Mouse (Mus musculus) E14TG2a.4 (cell line): ENCODE measurements around the gene Ralgps1.

Experiments
- H3K27me3 ChIP-seq: 2 replicates; pipeline ENCODE4 v1.6.1; 2014; ENCODE audit warnings: low read length, control low read depth; ENCODE audit not compliant: insufficient read depth
- H3K36me3 ChIP-seq: 2 replicates; pipeline ENCODE4 v1.6.1; 2014; ENCODE audit warnings: low read length, control low read depth; ENCODE audit not compliant: insufficient read depth
- H3K4me1 ChIP-seq: replicated peaks from 2 replicates; pipeline ENCODE4 v1.6.1; 2014; ENCODE audit warnings: low read depth, low read length, control low read depth
- H3K4me3 ChIP-seq: replicated peaks from 2 replicates; pipeline ENCODE4 v1.5.1; 2014; ENCODE audit warnings: mild to moderate bottlenecking, low read length
- H3K9me3 ChIP-seq: 2 replicates; pipeline ENCODE4 v1.6.1; 2014; ENCODE audit warnings: low read length, control low read depth
- CTCF ChIP-seq: conservative IDR thresholded peaks from 2 replicates; pipeline ENCODE4 v1.5.1; 2014; ENCODE audit warnings: low read length
- NANOG ChIP-seq: IDR thresholded peaks from 2 replicates; pipeline ENCODE4 v1.6.1; 2014; ENCODE audit warnings: borderline replicate concordance, low read length, mixed read lengths
- POU5F1 ChIP-seq: IDR thresholded peaks from 2 replicates; pipeline ENCODE4 v1.6.1; 2014; ENCODE audit warnings: low read length, borderline replicate concordance

Gene Ralgps1

GRCm38 (mm10) chr2:33244880-33245279 lies 126.4 kb downstream of the Ralgps1 start:
- Histone ChIP-seq H3K4me3 (no peak overlapping the region), H3K9me3 (no peaks in the 10 kb centered on the region), H3K36me3 (peaks cover 19% of the 10 kb centered on the region; the same call in 1 of the 2 replicates), H3K4me1 (no peaks in the 10 kb centered on the region), H3K27me3 (no peaks in the 10 kb centered on the region)
- no peak for TF ChIP-seq NANOG

GRCm38 (mm10) chr2:33237581-33237980 lies 133.7 kb downstream of the Ralgps1 start:
- H3K27me3 ChIP-seq: no peaks in the 10 kb centered on the region
- H3K9me3 ChIP-seq: no peaks in the 10 kb centered on the region
- no peak overlapping the region for H3K4me3 ChIP-seq
- H3K4me1 ChIP-seq: peaks cover 16% of the 10 kb centered on the region
- TF ChIP-seq CTCF: no peak
- no peak for TF ChIP-seq NANOG
- no peak for TF ChIP-seq POU5F1
- peaks cover 6% of the 10 kb centered on the region; the same call in 1 of the 2 replicates for H3K36me3 ChIP-seq

- no peaks in the 10 kb centered on the region for H3K9me3 ChIP-seq
- H3K27me3 ChIP-seq: no peaks in the 10 kb centered on the region
- peaks cover 37% of the 10 kb centered on the region for H3K4me1 ChIP-seq
- no peak overlapping the region for H3K4me3 ChIP-seq
- no peak for TF ChIP-seq POU5F1
- no peak for TF ChIP-seq CTCF
- no peak for TF ChIP-seq NANOG
- H3K36me3 ChIP-seq: 0 out of 2 replicates have a peak, but pooled peaks cover 9% of the 10 kb centered on the region
Measured at GRCm38 (mm10) chr2:33234848-33235247, 136.4 kb downstream of the Ralgps1 start.

GRCm38 (mm10) chr2:33233856-33234255 lies 137.4 kb downstream of the Ralgps1 start:
- H3K27me3 ChIP-seq: no peaks in the 10 kb centered on the region
- no peaks in the 10 kb centered on the region for H3K9me3 ChIP-seq
- H3K4me1 ChIP-seq: peaks cover 37% of the 10 kb centered on the region
- 0 out of 2 replicates have a peak, but pooled peaks cover 9% of the 10 kb centered on the region for H3K36me3 ChIP-seq
- no peak overlapping the region for H3K4me3 ChIP-seq
- TF ChIP-seq CTCF (no peak), NANOG (no peak), POU5F1 (no peak)

GRCm38 (mm10) chr2:33232782-33233570 lies 138.3 kb downstream of the Ralgps1 start:
- H3K4me3 ChIP-seq: no peak overlapping the region
- TF ChIP-seq POU5F1 (no peak), CTCF (no peak), NANOG (no peak)
- H3K36me3 ChIP-seq: 0 out of 2 replicates have a peak, but pooled peaks cover 11% of the 10 kb centered on the region
- no peaks in the 10 kb centered on the region for H3K27me3 ChIP-seq
- no peaks in the 10 kb centered on the region for H3K9me3 ChIP-seq
- peaks cover 37% of the 10 kb centered on the region for H3K4me1 ChIP-seq

GRCm38 (mm10) chr2:33231788-33232187 lies 139.5 kb downstream of the Ralgps1 start:
- Histone ChIP-seq H3K4me3 (no peak overlapping the region), H3K9me3 (no peaks in the 10 kb centered on the region), H3K36me3 (peaks cover 12% of the 10 kb centered on the region; the same call in 1 of the 2 replicates), H3K4me1 (peaks cover 33% of the 10 kb centered on the region), H3K27me3 (no peaks in the 10 kb centered on the region)
- no peak for TF ChIP-seq CTCF
- no peak for TF ChIP-seq POU5F1
- TF ChIP-seq NANOG: no peak

GRCm38 (mm10) chr2:33230701-33231100 lies 140.6 kb downstream of the Ralgps1 start:
- Histone ChIP-seq H3K36me3 (peaks cover 12% of the 10 kb centered on the region; the same call in 1 of the 2 replicates), H3K27me3 (no peaks in the 10 kb centered on the region), H3K4me1 (peaks cover 38% of the 10 kb centered on the region), H3K9me3 (no peaks in the 10 kb centered on the region), H3K4me3 (no peak overlapping the region)
- TF ChIP-seq CTCF (no peak), NANOG (no peak), POU5F1 (no peak)

GRCm38 (mm10) chr2:33228551-33228950 lies 142.7 kb downstream of the Ralgps1 start:
- no peak overlapping the region for H3K4me3 ChIP-seq
- H3K4me1 ChIP-seq: peaks cover 39% of the 10 kb centered on the region
- TF ChIP-seq CTCF (no peak), POU5F1 (no peak), NANOG (no peak)
- peaks cover 12% of the 10 kb centered on the region; the same call in 1 of the 2 replicates for H3K36me3 ChIP-seq
- H3K9me3 ChIP-seq: no peaks in the 10 kb centered on the region
- H3K27me3 ChIP-seq: no peaks in the 10 kb centered on the region
